Mouse (Mus musculus) heart, adult 2 months (tissue): ENCODE results near the gene Mindy4. TPM values are rescaled to one million over a fixed set of nuclear protein-coding genes. Genes with fewer than 3 reads are reported as not detected.

Experiments
- DNase-seq, 2 experiments: peaks; one replicate each; pipeline ENCODE4 v3.0.0; 2021
- H3K27ac ChIP-seq: fragments of 200-600 bp; 2 replicates; pipeline ENCODE4 v1.8.1; 2022
- H3K27me3 ChIP-seq: fragments of 200-500 bp; 2 replicates; pipeline ENCODE4 v1.6.1; 2012; ENCODE audit warnings: mild to moderate bottlenecking, low read length, inconsistent platforms, mixed read lengths; ENCODE audit not compliant: control insufficient read depth, insufficient read depth
- H3K36me3 ChIP-seq: fragments of 200-500 bp; 2 replicates; pipeline ENCODE4 v1.6.1; 2012; ENCODE audit warnings: low read length, inconsistent platforms; ENCODE audit not compliant: control insufficient read depth, insufficient read depth
- H3K4me1 ChIP-seq: fragments of 200-500 bp; 2 replicates; pipeline ENCODE4 v1.6.1; 2011; ENCODE audit warnings: low read length; ENCODE audit not compliant: control insufficient read depth, insufficient read depth
- H3K4me3 ChIP-seq: fragments of 200-600 bp; 2 replicates; pipeline ENCODE4 v1.8.1; 2022
- H3K79me2 ChIP-seq: fragments of 200-500 bp; replicated peaks from 2 replicates; pipeline ENCODE4 v1.6.1; 2012; ENCODE audit warnings: mild to moderate bottlenecking, inconsistent platforms, low read length, moderate library complexity, mixed read lengths; ENCODE audit not compliant: control insufficient read depth, insufficient read depth
- H3K9ac ChIP-seq: fragments of 200-500 bp; 2 replicates; pipeline ENCODE4 v1.6.1; 2012; ENCODE audit warnings: low read depth, mild to moderate bottlenecking, control low read depth, inconsistent platforms, low read length, mixed read lengths
- CTCF ChIP-seq: fragments of 200-600 bp; IDR thresholded peaks from 2 replicates; pipeline ENCODE4 v1.8.1; 2022; ENCODE audit warnings: antibody characterized with exemption, mild to moderate bottlenecking, moderate library complexity
- EP300 ChIP-seq: fragments of 200-500 bp; IDR thresholded peaks from 2 replicates; pipeline ENCODE4 v1.6.1; 2011; ENCODE audit warnings: low read depth, low read length, control low read depth; ENCODE audit not compliant: insufficient read depth
- POLR2A ChIP-seq: fragments of 200-500 bp; IDR thresholded peaks from 2 replicates; pipeline ENCODE4 v1.6.1; 2011; ENCODE audit warnings: mild to moderate bottlenecking, low read depth, low read length, control low read depth; ENCODE audit not compliant: insufficient read depth
- WGBS: fragments of 180-500 bp; shearing (Covaris S2); methylation state at CpG from one replicate; pipeline ENCODE4 v1.1.7; 2018; 5-methylcytosine and 5-hydroxymethylcytosine counted together
- intact Hi-C: fragments of 180-260 bp; cut with DNase I; formaldehyde crosslinking; loops from one replicate; pipeline ENCODE4 v1.15.1; 2025
- polyA plus RNA-seq: library from polyadenylated mRNA; depleted of rRNA; stranded (reverse); fragments of >200 nt; gene quantifications from 2 replicates; pipeline ENCODE4 v1.2.3, GENCODE M21; 2012
- total RNA-seq, 2 experiments: library from RNA; stranded (reverse); gene quantifications; 2 replicates each; pipeline ENCODE4 v1.2.3; 2021

Gene Mindy4
- total and polyA plus RNA-seq, 3 experiments = 4.3 to 5.2 (median 5.0) TPM

- WGBS = 84% methylated on average over 5 of the region's 5 CpGs
- Histone ChIP-seq H3K36me3 (no peaks in the 10 kb centered on the region), H3K9ac (no peak overlapping the region), H3K4me3 (no peak overlapping the region), H3K27ac (no peak overlapping the region), H3K79me2 (no peaks in the 10 kb centered on the region), H3K27me3 (no peaks in the 10 kb centered on the region), H3K4me1 (no peaks in the 10 kb centered on the region)
- TF ChIP-seq POLR2A (no peak), CTCF (no peak), EP300 (no peak)
- DNase-seq = no peak
- intact Hi-C loops = no loop called here
Observed at GRCm38 (mm10) chr6:55285218-55285617, 82.0 kb downstream of the Mindy4 start.

DNA sequence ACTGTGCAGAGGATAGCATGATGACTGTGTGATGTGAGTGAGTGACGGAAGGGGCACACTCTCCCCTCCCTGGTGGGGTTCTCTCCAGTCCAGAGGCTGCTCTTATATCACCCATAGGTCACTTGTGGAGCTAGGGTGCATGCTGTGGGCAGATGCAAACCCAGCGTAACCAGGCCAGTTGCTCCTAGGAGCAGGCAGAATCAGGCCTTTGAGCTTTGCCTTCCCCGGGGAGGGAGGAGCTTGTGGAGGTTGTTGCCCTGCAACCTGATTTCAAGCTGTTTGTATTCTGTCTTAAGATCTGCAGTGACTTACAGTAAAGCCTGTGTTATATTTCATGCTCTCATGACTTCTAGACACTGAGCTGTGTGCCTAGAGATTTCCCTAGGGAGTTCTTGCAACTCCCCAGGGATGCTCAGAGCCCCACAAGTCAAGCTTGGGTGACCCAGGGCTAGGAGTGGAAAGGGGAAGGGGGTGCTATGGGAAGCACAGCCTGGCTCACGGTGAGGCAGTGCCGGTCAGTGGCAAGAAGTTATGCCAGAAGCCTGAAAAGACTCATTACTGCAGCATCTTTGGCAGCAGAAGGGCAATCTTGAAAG lies 84.9 kb downstream of the Mindy4 start:
- Histone ChIP-seq H3K9ac (no peak overlapping the region), H3K27ac (no peak overlapping the region), H3K36me3 (no peaks in the 10 kb centered on the region), H3K4me3 (no peak overlapping the region), H3K27me3 (no peaks in the 10 kb centered on the region), H3K4me1 (no peaks in the 10 kb centered on the region), H3K79me2 (no peaks in the 10 kb centered on the region)
- intact Hi-C loops = no loop called here
- WGBS = 92% methylated on average over 5 of the region's 5 CpGs
- no peak for DNase-seq
- TF ChIP-seq POLR2A (no peak), EP300 (no peak), CTCF (no peak)

DNA sequence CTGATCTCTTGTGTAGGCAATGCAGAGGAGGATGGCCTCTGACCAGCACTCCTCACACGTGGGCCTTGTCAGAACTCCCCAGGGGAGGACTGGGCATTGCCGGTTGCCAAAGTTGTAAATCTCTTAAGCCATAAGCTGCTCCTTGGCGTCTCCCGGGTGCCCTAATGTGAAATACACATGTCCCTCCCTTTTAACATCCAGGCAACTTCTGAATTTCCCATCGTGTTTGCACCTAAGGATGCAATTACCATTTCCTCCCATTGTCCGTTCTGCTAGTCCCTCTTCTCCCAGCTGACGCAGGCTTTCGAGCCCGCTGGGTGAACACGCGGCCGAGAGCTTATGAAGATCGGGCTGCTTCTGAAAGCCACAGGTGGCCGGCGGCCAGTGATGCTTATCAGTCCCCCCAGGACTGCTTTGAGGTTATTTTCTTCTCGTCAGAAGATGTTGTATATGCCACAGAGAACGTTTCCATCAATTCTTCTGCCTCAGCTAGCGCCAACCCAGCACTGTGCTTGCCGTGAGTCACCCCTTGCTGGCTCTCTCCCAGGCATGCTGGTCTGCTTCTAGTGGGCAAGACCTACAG lies 91.5 kb downstream of the Mindy4 start:
- WGBS = 41% methylated on average over 19 of the region's 19 CpGs
- H3K4me1 ChIP-seq = peaks cover 8% of the 10 kb centered on the region
- H3K36me3 ChIP-seq = no peaks in the 10 kb centered on the region
- intact Hi-C loops = loop anchor here (1.0 to 10.0 kb wide), 4 partner anchors 32 to 60 kb away; no protein-coding TSS in a partner anchor
- H3K27me3 ChIP-seq = no peaks in the 10 kb centered on the region
- H3K27ac ChIP-seq = peak overlapping the region; percentile 46
- no peaks in the 10 kb centered on the region for H3K79me2 ChIP-seq
- peak; percentile 71 to 84 for DNase-seq
- peak overlapping the region; percentile 22; the same call in 1 of the 2 replicates for H3K4me3 ChIP-seq
- no peak overlapping the region for H3K9ac ChIP-seq
- TF ChIP-seq POLR2A = no peak; the same call in 1 of the 2 replicates
- peak; percentile 93; the same call in 1 of the 2 replicates for TF ChIP-seq EP300

DNA sequence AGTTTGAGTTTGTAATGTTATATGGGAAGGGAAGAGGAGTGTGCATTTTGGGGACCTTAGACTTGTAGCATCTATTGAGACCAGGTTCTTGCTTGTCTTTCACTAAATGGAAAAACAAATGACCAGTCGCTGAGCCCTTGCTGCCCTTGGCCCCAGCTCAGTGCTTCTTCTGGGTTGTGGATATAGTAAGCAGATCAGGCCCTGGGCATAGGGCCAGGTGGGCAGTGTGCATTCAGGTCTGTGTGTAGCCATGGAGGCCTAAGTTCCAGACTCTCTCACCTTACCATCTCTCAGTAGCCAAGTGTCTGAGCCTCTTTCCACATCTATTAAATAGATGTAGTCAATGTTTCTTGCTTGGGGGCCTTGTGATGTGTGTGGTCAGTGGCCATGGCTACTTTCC lies 92.1 kb downstream of the Mindy4 start:
- 18% methylated on average over 1 of the region's 1 CpGs for WGBS
- Histone ChIP-seq H3K4me1 (peaks cover 8% of the 10 kb centered on the region), H3K27ac (no peak overlapping the region)

GRCm38 (mm10) chr6:55299482-55299881 lies 96.3 kb downstream of the Mindy4 start:
- no peak for DNase-seq
- H3K79me2 ChIP-seq = no peaks in the 10 kb centered on the region
- WGBS = 87% methylated on average over 8 of the region's 8 CpGs
- H3K4me1 ChIP-seq = peaks cover 5% of the 10 kb centered on the region; the same call in 1 of the 2 replicates
- H3K36me3 ChIP-seq = no peaks in the 10 kb centered on the region
- no peak overlapping the region for H3K4me3 ChIP-seq
- H3K27ac ChIP-seq = no peak overlapping the region
- intact Hi-C loops = loop anchor here (10.0 kb wide), 1 partner anchor 55 kb away; no protein-coding TSS in a partner anchor
- no peak for TF ChIP-seq EP300
- no peak for TF ChIP-seq POLR2A
- no peak for TF ChIP-seq CTCF
- H3K27me3 ChIP-seq = no peaks in the 10 kb centered on the region
- no peak overlapping the region for H3K9ac ChIP-seq

More for the DNA sequence above, 92.1 kb downstream of the Mindy4 start:
- no peak overlapping the region for H3K9ac ChIP-seq
- intact Hi-C loops = loop anchor here (2.0 to 10.0 kb wide), 2 partner anchors 31 to 59 kb away; no protein-coding TSS in a partner anchor
- H3K4me3 ChIP-seq = no peak overlapping the region
- TF ChIP-seq POLR2A (no peak), EP300 (no peak), CTCF (no peak)
- no peak for DNase-seq
- H3K27me3 ChIP-seq = no peaks in the 10 kb centered on the region
- H3K36me3 ChIP-seq = no peaks in the 10 kb centered on the region
- no peaks in the 10 kb centered on the region for H3K79me2 ChIP-seq

DNA sequence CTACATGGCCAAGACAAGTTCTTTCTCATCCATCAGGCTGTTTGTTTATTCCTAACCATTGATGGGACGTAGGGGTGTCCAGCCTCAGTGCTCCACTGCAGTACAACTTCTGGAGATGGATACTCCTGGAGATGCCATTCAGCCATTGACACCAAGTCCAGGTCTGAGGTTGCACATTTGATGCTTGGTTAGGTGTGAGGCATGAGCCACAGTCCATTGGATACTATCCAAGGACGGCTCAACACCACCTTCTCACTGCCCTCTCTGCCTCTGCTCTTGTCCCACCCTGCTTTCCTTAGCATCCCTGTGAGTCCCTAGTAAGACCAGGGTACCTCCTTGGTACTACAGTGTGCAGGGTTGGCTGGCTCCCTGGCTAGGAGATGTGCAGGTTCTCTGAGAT lies 96.7 kb downstream of the Mindy4 start:
- H3K27ac ChIP-seq = no peak overlapping the region

More for the DNA sequence above, 96.7 kb downstream of the Mindy4 start:
- no peak for DNase-seq
- intact Hi-C loops = loop anchor here (10.0 kb wide), 1 partner anchor 55 kb away; no protein-coding TSS in a partner anchor
- Histone ChIP-seq H3K27me3 (no peaks in the 10 kb centered on the region), H3K9ac (no peak overlapping the region), H3K36me3 (no peaks in the 10 kb centered on the region; the same call in 1 of the 2 replicates), H3K4me1 (peaks cover 4% of the 10 kb centered on the region; the same call in 1 of the 2 replicates), H3K4me3 (no peak overlapping the region), H3K79me2 (no peaks in the 10 kb centered on the region)
- WGBS = 94% methylated on average over 2 of the region's 2 CpGs
- no peak for TF ChIP-seq POLR2A
- no peak for TF ChIP-seq CTCF
- no peak for TF ChIP-seq EP300
